In the genomic region with DNA sequence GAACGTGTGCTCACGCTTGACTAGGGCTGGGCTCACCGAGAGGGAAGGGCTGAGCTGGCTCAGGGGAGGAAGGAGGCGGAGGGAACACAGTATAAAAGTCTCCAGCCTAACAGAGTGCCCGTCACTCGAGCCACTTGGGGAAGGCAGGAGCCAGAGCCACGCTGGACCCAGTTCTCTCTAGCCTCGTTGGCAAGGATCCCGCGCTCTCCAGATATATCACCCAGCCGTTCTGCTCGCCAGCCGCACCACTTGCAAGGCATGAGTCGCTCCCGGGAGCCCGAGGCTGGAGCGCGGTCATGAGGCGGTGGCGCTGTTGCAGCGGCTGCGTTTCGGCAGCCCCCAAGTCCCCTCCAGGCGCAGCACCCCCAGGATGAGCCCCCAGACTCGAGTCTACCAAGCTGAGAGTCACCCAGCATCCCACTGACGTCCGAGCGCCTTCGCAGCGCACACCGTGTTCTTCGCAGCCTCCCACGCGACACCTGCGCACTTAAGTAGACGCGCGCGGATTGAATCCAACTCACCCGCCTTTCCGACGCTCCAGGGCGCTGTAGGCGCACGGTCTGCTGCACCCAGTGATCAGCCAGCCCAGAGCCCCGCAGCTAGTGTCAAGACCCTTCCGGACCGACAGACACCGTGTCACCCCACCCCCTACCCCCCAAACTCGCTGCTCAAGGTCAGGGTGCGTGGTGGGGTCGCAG, we compare ENCODE assay signal across 8 mouse cellular contexts. TPM values are rescaled to one million over a fixed set of nuclear protein-coding genes. Genes with fewer than 3 reads are reported as not detected.
DNase-seq lines count a peak whose midpoint lies in the region; ATAC-seq and TF ChIP-seq lines count a peak whose summit lies in the region.

No protein-coding gene starts in this region.

- peak overlapping the region; percentile 100 for H3K4me2 ChIP-seq in midbrain, embryonic 12.5 days (replicated peaks)
- peak overlapping the region; percentile 99 for H3K4me2 ChIP-seq in stomach, embryonic 15.5 days

- H3K36me3 ChIP-seq in limb, embryonic 10.5 days: no peaks in the 10 kb centered on the region
- no peaks in the 10 kb centered on the region for H3K36me3 ChIP-seq in midbrain, embryonic 12.5 days
- H3K36me3 ChIP-seq in stomach, embryonic 15.5 days: no peaks in the 10 kb centered on the region

- ATAC-seq in midbrain, embryonic 12.5 days (ENCODE audit: low FRiP score, low read depth): peak; percentile 45
- ATAC-seq in stomach, embryonic 15.5 days (ENCODE audit: insufficient read depth, low FRiP score, low read depth): peak; percentile 56

- H3K9me3 ChIP-seq in limb, embryonic 10.5 days (replicated peaks): no peaks in the 10 kb centered on the region
- H3K9me3 ChIP-seq in midbrain, embryonic 12.5 days: no peaks in the 10 kb centered on the region
- H3K9me3 ChIP-seq in stomach, embryonic 15.5 days: no peaks in the 10 kb centered on the region

- peak; percentile 38; the same call in 1 of the 2 replicates for TF ChIP-seq POLR2A in embryonic fibroblast, embryonic 13.5 days (IDR thresholded peaks at IDR 0.05; ENCODE audit: low read depth, low read length)

- under 1% methylated on average over 52 of the region's 52 CpGs for WGBS in limb, embryonic 10.5 days
- under 1% methylated on average over 52 of the region's 52 CpGs for WGBS in midbrain, embryonic 12.5 days
- under 1% methylated on average over 52 of the region's 52 CpGs for WGBS in stomach, embryonic 15.5 days

- peak overlapping the region; percentile 83 for H3K9ac ChIP-seq in midbrain, embryonic 12.5 days (replicated peaks)
- peak overlapping the region; percentile 66 for H3K9ac ChIP-seq in stomach, embryonic 15.5 days

- H3K4me3 ChIP-seq in brown adipose tissue, adult 24 weeks (ENCODE audit: insufficient read depth, low read depth, low read length): peak overlapping the region; percentile 88
- H3K4me3 ChIP-seq in embryonic fibroblast, embryonic 13.5 days (ENCODE audit: insufficient read depth, low read length): peak overlapping the region; percentile 68
- peak overlapping the region; percentile 92 for H3K4me3 ChIP-seq in limb, embryonic 10.5 days
- H3K4me3 ChIP-seq in midbrain, embryonic 12.5 days: peak overlapping the region; percentile 95
- H3K4me3 ChIP-seq in stomach, embryonic 15.5 days (replicated peaks): peak overlapping the region; percentile 91

- H3K4me1 ChIP-seq in brown adipose tissue, adult 24 weeks (ENCODE audit: control insufficient read depth, insufficient read depth, insufficient read length, low read length): peaks cover 2% of the 10 kb centered on the region; the same call in 1 of the 2 replicates
- H3K4me1 ChIP-seq in embryonic fibroblast, embryonic 13.5 days (ENCODE audit: control insufficient read depth, insufficient read depth, low read length): no peaks in the 10 kb centered on the region
- H3K4me1 ChIP-seq in limb, embryonic 10.5 days: peaks cover 36% of the 10 kb centered on the region
- H3K4me1 ChIP-seq in midbrain, embryonic 12.5 days: peaks cover 14% of the 10 kb centered on the region; the same call in 1 of the 2 replicates
- 0 out of 2 replicates have a peak, but pooled peaks cover 5% of the 10 kb centered on the region for H3K4me1 ChIP-seq in stomach, embryonic 15.5 days

- peaks cover 21% of the 10 kb centered on the region; the same call in 1 of the 2 replicates for H3K27me3 ChIP-seq in limb, embryonic 10.5 days (ENCODE audit: low read depth, poor library complexity, severe bottlenecking)
- H3K27me3 ChIP-seq in midbrain, embryonic 12.5 days: peaks cover 30% of the 10 kb centered on the region
- 0 out of 2 replicates have a peak, but pooled peaks cover 12% of the 10 kb centered on the region for H3K27me3 ChIP-seq in stomach, embryonic 15.5 days (replicated peaks)

- peak; percentile 29; the same call in 1 of the 2 replicates for TF ChIP-seq CTCF in embryonic fibroblast, embryonic 13.5 days (IDR thresholded peaks at IDR 0.05; ENCODE audit: borderline replicate concordance, insufficient read depth, low read length)

- no peak overlapping the region for H3K27ac ChIP-seq in brown adipose tissue, adult 24 weeks (replicated peaks; ENCODE audit: low read depth, low read length)
- no peak overlapping the region for H3K27ac ChIP-seq in embryonic fibroblast, embryonic 13.5 days (ENCODE audit: insufficient read depth, low read length)
- H3K27ac ChIP-seq in limb, embryonic 10.5 days: peak overlapping the region; percentile 97
- H3K27ac ChIP-seq in midbrain, embryonic 12.5 days (replicated peaks): no peak overlapping the region
- no peak overlapping the region for H3K27ac ChIP-seq in stomach, embryonic 15.5 days

- peak; percentile 60 to 68 for DNase-seq in heart, adult 9 months (ENCODE audit: low spot score in 2 of 2)
- DNase-seq in kidney, adult 8-10 months: peak; percentile 53 to 55
- peak; percentile 78 for DNase-seq in limb, embryonic 10.5 days (ENCODE audit: low spot score)
- DNase-seq in adipocyte (ENCODE audit: low spot score): no peak

RNA-seq across cellular contexts. Expression of gene Ism1, which starts 0.8 kb away (rescaled TPM):
- 2.0 and 2.7 TPM in 2 replicates for polyA plus RNA-seq in brown adipose tissue, adult 24 weeks (2012; ENCODE audit: insufficient read depth, insufficient read length, missing spikeins)
- 0.77 and 1.7 TPM in 2 replicates for polyA plus RNA-seq in embryonic fibroblast, embryonic 13.5 days (2011; ENCODE audit: insufficient read length, low read depth, missing spikeins)
- polyA plus RNA-seq in limb, embryonic 10.5 days (2016; fragmentation: Nextera tagmentation; extraction: Ambion mirVana): 2.4 and 3.2 TPM in 2 replicates
- 0.65 and 0.74 TPM in 2 replicates for polyA plus RNA-seq in midbrain, embryonic 12.5 days (2016; fragmentation: Nextera tagmentation; extraction: Ambion mirVana)
- 1.4 and 1.6 TPM in 2 replicates for polyA plus RNA-seq in stomach, embryonic 15.5 days (2015; fragmentation: Nextera tagmentation; extraction: Ambion mirVana)
